Mouse (Mus musculus) embryonic facial prominence, embryonic 13.5 days (tissue): ENCODE measurements around the gene Rbms1. TPM values are rescaled to one million over a fixed set of nuclear protein-coding genes. Genes with fewer than 3 reads are reported as not detected.

Experiments
- ATAC-seq: fragments of 200-750 bp; cut with Nextera tagmentation; 2 replicates; pipeline ENCODE4 v1.8.0; 2017; ENCODE audit warnings: low read depth; ENCODE audit not compliant: insufficient number of reproducible peaks, insufficient read depth, low FRiP score, low TSS enrichment
- H3K27ac ChIP-seq: fragments of 300-500 bp; sonication (generic); 2 replicates; pipeline ENCODE4 v1.5.1; 2015; ENCODE audit warnings: moderate library complexity, mild to moderate bottlenecking, inconsistent platforms
- H3K27me3 ChIP-seq: fragments of 300-500 bp; sonication (generic); 2 replicates; pipeline ENCODE4 v1.6.1; 2015; ENCODE audit warnings: mild to moderate bottlenecking, inconsistent platforms
- H3K36me3 ChIP-seq: fragments of 300-500 bp; sonication (generic); 2 replicates; pipeline ENCODE4 v1.6.1; 2015; ENCODE audit warnings: mild to moderate bottlenecking, inconsistent platforms
- H3K4me1 ChIP-seq: fragments of 300-500 bp; sonication (generic); 2 replicates; pipeline ENCODE4 v1.6.1; 2015; ENCODE audit warnings: inconsistent platforms
- H3K4me2 ChIP-seq: fragments of 300-500 bp; sonication (generic); 2 replicates; pipeline ENCODE4 v1.6.1; 2015; ENCODE audit warnings: moderate library complexity, mild to moderate bottlenecking, inconsistent platforms
- H3K4me3 ChIP-seq: fragments of 300-500 bp; sonication (generic); 2 replicates; pipeline ENCODE4 v1.5.1; 2015; ENCODE audit warnings: mild to moderate bottlenecking, inconsistent platforms
- H3K9ac ChIP-seq: fragments of 300-500 bp; sonication (generic); 2 replicates; pipeline ENCODE4 v1.6.1; 2015; ENCODE audit warnings: mild to moderate bottlenecking, inconsistent platforms
- H3K9me3 ChIP-seq: fragments of 300-500 bp; sonication (generic); 2 replicates; pipeline ENCODE4 v1.6.1; 2016; ENCODE audit warnings: inconsistent platforms
- WGBS: fragments of 180-500 bp; shearing (Covaris S2); methylation state at CpG from one replicate; pipeline ENCODE4 v1.1.7; 2015; ENCODE audit warnings: mixed read lengths; 5-methylcytosine and 5-hydroxymethylcytosine counted together
- polyA plus RNA-seq: library from polyadenylated mRNA; unstranded; fragments of >200 nt; fragmentation: Nextera tagmentation; extraction: Ambion mirVana; gene quantifications from 2 replicates; pipeline ENCODE4 v1.2.1, GENCODE M21; 2015

Rbms1 gene
- polyA plus RNA-seq, 1 experiment from 2014 or later = 117 TPM

- Histone ChIP-seq H3K36me3 (no peaks in the 10 kb centered on the region), H3K9me3 (no peaks in the 10 kb centered on the region), H3K4me2 (no peak overlapping the region), H3K27me3 (no peaks in the 10 kb centered on the region), H3K9ac (no peak overlapping the region), H3K4me1 (peaks cover 11% of the 10 kb centered on the region), H3K4me3 (no peak overlapping the region), H3K27ac (no peak overlapping the region)
- no peak for ATAC-seq
- WGBS = 57% methylated on average over 6 of the region's 6 CpGs
These were observed 232.1 kb downstream of the Rbms1 start for GRCm38 (mm10) chr2:60730929-60731328.

- no peak overlapping the region for H3K4me3 ChIP-seq
- peaks cover 11% of the 10 kb centered on the region for H3K4me1 ChIP-seq
- no peaks in the 10 kb centered on the region for H3K9me3 ChIP-seq
- H3K36me3 ChIP-seq = no peaks in the 10 kb centered on the region
- 18% methylated on average over 3 of the region's 3 CpGs for WGBS
- H3K4me2 ChIP-seq = no peak overlapping the region
- no peak overlapping the region for H3K27ac ChIP-seq
- peak overlapping the region; percentile 6; the same call in 1 of the 2 replicates for H3K9ac ChIP-seq
- H3K27me3 ChIP-seq = no peaks in the 10 kb centered on the region
- no peak for ATAC-seq
These were observed 233.0 kb downstream of the Rbms1 start for GRCm38 (mm10) chr2:60730024-60730423.

GRCm38 (mm10) chr2:60728902-60729585 is 233.9 kb downstream of the Rbms1 start:
- 72% methylated on average over 10 of the region's 10 CpGs for WGBS
- H3K27ac ChIP-seq = no peak overlapping the region
- peaks cover 11% of the 10 kb centered on the region for H3K4me1 ChIP-seq
- no peak overlapping the region for H3K4me3 ChIP-seq
- no peak for ATAC-seq
- H3K36me3 ChIP-seq = no peaks in the 10 kb centered on the region
- H3K4me2 ChIP-seq = no peak overlapping the region
- H3K27me3 ChIP-seq = no peaks in the 10 kb centered on the region
- no peak overlapping the region for H3K9ac ChIP-seq
- H3K9me3 ChIP-seq = no peaks in the 10 kb centered on the region

GRCm38 (mm10) chr2:60724660-60725059 is 238.3 kb downstream of the Rbms1 start:
- Histone ChIP-seq H3K9me3 (no peaks in the 10 kb centered on the region), H3K4me2 (no peak overlapping the region), H3K9ac (no peak overlapping the region), H3K27me3 (no peaks in the 10 kb centered on the region), H3K36me3 (no peaks in the 10 kb centered on the region), H3K4me1 (peaks cover 5% of the 10 kb centered on the region; the same call in 1 of the 2 replicates), H3K4me3 (no peak overlapping the region), H3K27ac (no peak overlapping the region)
- 83% methylated on average over 2 of the region's 2 CpGs for WGBS
- no peak for ATAC-seq

- Histone ChIP-seq H3K4me3 (no peak overlapping the region), H3K4me2 (no peak overlapping the region), H3K27ac (no peak overlapping the region), H3K9ac (no peak overlapping the region), H3K27me3 (no peaks in the 10 kb centered on the region), H3K9me3 (no peaks in the 10 kb centered on the region), H3K4me1 (no peaks in the 10 kb centered on the region), H3K36me3 (no peaks in the 10 kb centered on the region)
- WGBS = 91% methylated on average over 3 of the region's 3 CpGs
- ATAC-seq = no peak
These were observed 240.0 kb downstream of the Rbms1 start for GRCm38 (mm10) chr2:60722967-60723366.

- Histone ChIP-seq H3K36me3 (no peaks in the 10 kb centered on the region), H3K4me2 (no peak within 1 kb of the TSS), H3K27ac (no peak within 1 kb of the TSS), H3K27me3 (no peaks in the 10 kb centered on the region), H3K4me1 (peaks cover 3% of the 10 kb centered on the region; the same call in 1 of the 2 replicates), H3K9me3 (no peaks in the 10 kb centered on the region), H3K4me3 (no peak within 1 kb of the TSS), H3K9ac (no peak within 1 kb of the TSS)
- no peak for ATAC-seq
- whole genome bisulfite sequencing = 76% methylated on average over 14 of the region's 14 CpGs
These were observed 240.5 kb downstream of the Rbms1 start, which contains the start of gene Itgb6 for GRCm38 (mm10) chr2:60722514-60722913. TSS of gene Itgb6 (minus strand) at chr2:60722643.

GRCm38 (mm10) chr2:60720906-60721305 is 242.1 kb downstream of the Rbms1 start:
- Histone ChIP-seq H3K4me2 (no peak overlapping the region), H3K27me3 (no peaks in the 10 kb centered on the region), H3K9ac (no peak overlapping the region), H3K4me1 (peaks cover 10% of the 10 kb centered on the region), H3K4me3 (no peak overlapping the region), H3K36me3 (no peaks in the 10 kb centered on the region), H3K27ac (no peak overlapping the region), H3K9me3 (no peaks in the 10 kb centered on the region)
- no peak for ATAC-seq
- 17% methylated on average over 5 of the region's 5 CpGs for WGBS

- H3K27ac ChIP-seq = no peak overlapping the region
- no peaks in the 10 kb centered on the region for H3K36me3 ChIP-seq
- H3K4me2 ChIP-seq = no peak overlapping the region
- H3K4me1 ChIP-seq = peaks cover 17% of the 10 kb centered on the region
- H3K4me3 ChIP-seq = no peak overlapping the region
- no peaks in the 10 kb centered on the region for H3K9me3 ChIP-seq
- H3K9ac ChIP-seq = no peak overlapping the region
- H3K27me3 ChIP-seq = no peaks in the 10 kb centered on the region
- WGBS = 68% methylated on average over 8 of the region's 8 CpGs
- no peak for ATAC-seq
These were observed 242.8 kb downstream of the Rbms1 start for GRCm38 (mm10) chr2:60720205-60720604.

GRCm38 (mm10) chr2:60717348-60717747 is 245.6 kb downstream of the Rbms1 start:
- no peak overlapping the region for H3K27ac ChIP-seq
- H3K4me2 ChIP-seq = peak overlapping the region; percentile 36

GRCm38 (mm10) chr2:60716549-60716948 is 246.4 kb downstream of the Rbms1 start:
- no peak overlapping the region for H3K27ac ChIP-seq
- H3K27me3 ChIP-seq = no peaks in the 10 kb centered on the region
- H3K36me3 ChIP-seq = no peaks in the 10 kb centered on the region
- ATAC-seq = no peak
- H3K4me3 ChIP-seq = no peak overlapping the region
- no peak overlapping the region for H3K9ac ChIP-seq
- peaks cover 34% of the 10 kb centered on the region for H3K4me1 ChIP-seq
- H3K4me2 ChIP-seq = no peak overlapping the region
- no peaks in the 10 kb centered on the region for H3K9me3 ChIP-seq

More at GRCm38 (mm10) chr2:60717348-60717747, 245.6 kb downstream of the Rbms1 start:
- no peaks in the 10 kb centered on the region for H3K27me3 ChIP-seq
- H3K4me3 ChIP-seq = no peak overlapping the region
- H3K4me1 ChIP-seq = peaks cover 34% of the 10 kb centered on the region
- 70% methylated on average over 13 of the region's 13 CpGs for WGBS
- H3K36me3 ChIP-seq = no peaks in the 10 kb centered on the region
- H3K9me3 ChIP-seq = no peaks in the 10 kb centered on the region
- no peak overlapping the region for H3K9ac ChIP-seq
- no peak for ATAC-seq

GRCm38 (mm10) chr2:60715771-60716170 is 247.2 kb downstream of the Rbms1 start:
- 70% methylated on average over 13 of the region's 13 CpGs for WGBS
- Histone ChIP-seq H3K9ac (no peak overlapping the region), H3K36me3 (no peaks in the 10 kb centered on the region), H3K27me3 (no peaks in the 10 kb centered on the region), H3K4me3 (no peak overlapping the region), H3K9me3 (no peaks in the 10 kb centered on the region), H3K4me2 (no peak overlapping the region), H3K27ac (no peak overlapping the region), H3K4me1 (peaks cover 38% of the 10 kb centered on the region)
- no peak for ATAC-seq

GRCm38 (mm10) chr2:60714971-60715502 is 248.0 kb downstream of the Rbms1 start:
- no peak overlapping the region for H3K9ac ChIP-seq
- H3K4me3 ChIP-seq = no peak overlapping the region
- no peaks in the 10 kb centered on the region for H3K36me3 ChIP-seq
- H3K4me1 ChIP-seq = peaks cover 38% of the 10 kb centered on the region
- no peak overlapping the region; the same call in 1 of the 2 replicates for H3K4me2 ChIP-seq
- ATAC-seq = no peak
- H3K27ac ChIP-seq = 0 out of 2 replicates have a peak overlapping the region, but pooled peaks have one; percentile 22
- H3K27me3 ChIP-seq = no peaks in the 10 kb centered on the region
- 37% methylated on average over 8 of the region's 8 CpGs for WGBS
- no peaks in the 10 kb centered on the region for H3K9me3 ChIP-seq
